Mouse (Mus musculus) layer of hippocampus, postnatal 14 days (tissue): ENCODE data around the gene Fads2. TPM values are rescaled to one million over a fixed set of nuclear protein-coding genes. Genes with fewer than 3 reads are reported as not detected.

Experiments
- DNase-seq, 2 experiments: peaks; one replicate each; pipeline ENCODE4 v3.0.0; 2021 to 2022; ENCODE audit warnings: low spot score in 2 of 2, mixed read lengths in 1 of 2
- total RNA-seq, 2 experiments: library from RNA; stranded (reverse); gene quantifications; 2 replicates each; pipeline ENCODE4 v1.2.3; 2021

Gene Fads2
- total RNA-seq, 2 experiments from 2014 or later: 230 to 239 TPM

- DNase-seq: no peak
These were observed 58.7 kb downstream of the Fads2 start for GRCm38 (mm10) chr19:10042816-10043215.

- DNase-seq: no peak
These were observed 59.3 kb downstream of the Fads2 start for GRCm38 (mm10) chr19:10042232-10042631.

GRCm38 (mm10) chr19:10041388-10042148, 60.0 kb downstream of the Fads2 start, which contains the start of gene Fads3:
Gene Fads3, plus strand, starts transcription at chr19:10041569.
- peak; percentile 62 to 73 for DNase-seq

GRCm38 (mm10) chr19:10040866-10041387, 60.6 kb downstream of the Fads2 start:
- peak in 1 of 2 experiments; percentile 49 for DNase-seq

DNA sequence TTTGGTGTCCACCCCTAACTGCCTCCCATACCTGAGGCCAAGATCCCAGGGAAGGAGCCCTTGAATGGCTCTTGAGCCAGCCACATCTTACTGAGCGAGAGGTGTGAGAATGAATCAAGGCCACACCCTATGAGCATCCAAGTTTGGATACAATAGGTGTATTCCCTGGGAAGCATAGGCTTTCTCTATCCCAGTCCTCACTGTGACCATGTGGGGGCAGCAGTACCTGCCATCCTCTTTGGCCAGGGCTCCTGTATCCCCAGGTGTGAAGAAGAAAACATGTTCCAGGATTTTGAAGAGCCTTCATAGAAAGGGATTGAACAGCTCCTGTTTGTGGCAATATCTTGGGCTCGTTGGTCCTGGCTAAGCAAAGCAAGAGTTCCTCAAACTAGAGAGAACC, 61.9 kb downstream of the Fads2 start:
- DNase-seq: no peak

- DNase-seq: no peak
These were observed 62.6 kb downstream of the Fads2 start for GRCm38 (mm10) chr19:10038910-10039309.

DNA sequence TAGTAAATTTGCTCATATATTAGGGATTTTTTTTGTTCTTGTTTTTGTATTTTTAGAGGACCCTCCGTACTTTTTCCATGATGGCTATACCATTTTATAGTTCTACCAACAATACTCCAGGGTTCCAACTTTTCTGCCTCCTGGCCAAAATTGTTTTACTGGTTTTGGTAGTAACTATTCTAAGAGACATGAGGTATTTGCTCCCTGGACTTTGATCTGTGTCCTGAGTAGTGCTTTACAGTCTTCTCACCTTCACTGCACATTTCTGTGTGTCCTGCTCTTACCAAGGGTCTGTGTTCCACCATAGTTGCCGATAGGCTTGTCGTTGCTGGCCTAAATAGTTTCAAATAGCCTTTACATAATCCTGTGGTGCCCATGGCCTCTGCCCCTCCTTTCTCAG, 63.2 kb downstream of the Fads2 start:
- DNase-seq: no peak

GRCm38 (mm10) chr19:10037534-10037933, 64.0 kb downstream of the Fads2 start:
- DNase-seq: no peak

GRCm38 (mm10) chr19:10034785-10035447, 66.6 kb downstream of the Fads2 start:
- peak; percentile 79 to 82 for DNase-seq

DNA sequence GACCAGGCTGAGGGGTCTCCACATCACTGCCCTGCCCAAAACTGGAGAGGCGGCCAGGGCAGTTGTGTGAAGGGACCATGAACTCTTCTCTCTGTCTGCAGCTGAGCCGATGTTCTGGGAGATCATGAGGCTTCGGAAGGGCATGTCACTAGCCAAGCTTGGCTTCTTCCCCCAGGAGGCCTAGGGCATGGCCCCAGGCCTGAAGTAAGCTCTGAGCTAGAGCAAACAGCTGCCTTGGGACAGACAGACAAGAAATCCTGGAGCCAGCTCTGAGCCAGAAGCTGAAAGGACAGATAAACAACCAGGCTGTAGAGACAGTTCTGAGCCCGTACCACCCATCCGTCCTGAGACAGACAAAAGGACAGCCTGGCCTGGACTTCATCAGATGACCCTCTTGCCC, 67.2 kb downstream of the Fads2 start:
- DNase-seq: no peak

- peak; percentile 60 to 76 for DNase-seq
These were observed 68.2 kb downstream of the Fads2 start for GRCm38 (mm10) chr19:10033211-10033973.

DNA sequence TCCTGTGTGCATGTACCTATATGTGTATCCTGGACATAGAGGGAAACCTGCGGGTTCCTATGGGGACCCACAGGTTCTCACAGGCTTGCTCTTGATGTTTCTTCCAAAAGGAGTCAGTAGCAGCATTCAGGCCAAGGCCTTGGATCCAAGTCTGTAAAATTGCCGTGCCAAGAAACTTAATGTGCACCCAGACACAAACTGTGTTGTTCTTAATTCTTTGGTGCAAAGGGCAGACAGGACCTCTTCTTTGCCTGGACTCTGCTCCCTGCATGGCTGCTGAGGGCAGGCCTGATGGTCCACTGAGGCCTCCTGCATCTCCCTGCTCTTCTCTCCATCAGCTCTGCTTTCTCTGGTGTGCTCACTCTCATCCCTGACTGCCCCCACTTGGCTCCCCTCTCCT, 71.8 kb downstream of the Fads2 start:
- no peak for DNase-seq

DNA sequence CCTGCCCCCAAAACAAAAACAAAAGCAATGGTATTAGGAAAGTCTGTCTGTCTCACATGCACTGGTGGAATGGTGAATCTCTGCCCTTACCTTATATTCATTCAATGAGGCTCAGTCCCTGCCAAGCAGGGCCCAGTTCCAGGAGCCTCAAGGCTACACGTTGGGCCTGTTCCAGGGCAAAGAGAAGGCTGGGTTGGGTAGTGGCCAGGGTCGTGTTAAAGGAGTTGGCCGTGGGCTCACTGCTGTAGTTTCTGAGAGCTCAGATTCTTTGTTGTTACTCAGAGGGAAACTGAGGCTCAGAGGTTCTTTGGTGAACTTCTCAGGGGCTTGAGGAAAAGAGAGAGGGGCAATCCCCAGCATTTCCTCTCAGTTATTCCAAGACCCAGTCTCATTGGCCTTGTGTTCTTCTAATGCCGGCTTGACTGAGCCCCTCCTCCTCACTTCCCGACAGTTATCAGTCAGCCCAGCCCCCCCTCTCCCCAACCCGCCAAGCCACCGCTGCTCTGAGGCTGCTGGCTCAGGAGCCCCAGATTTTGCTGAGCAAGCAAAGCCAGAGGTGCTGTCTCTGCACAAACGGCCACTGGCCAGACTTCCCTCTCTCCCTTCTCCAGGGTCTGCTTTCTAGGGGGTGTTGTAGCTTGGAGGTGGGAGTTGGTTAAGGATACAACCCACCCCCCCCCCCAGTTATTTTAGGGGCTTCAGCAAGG, 76.2 kb downstream of the Fads2 start:
- peak in 1 of 2 experiments; percentile 64 for DNase-seq

GRCm38 (mm10) chr19:10023304-10023758, 78.2 kb downstream of the Fads2 start:
- no peak for DNase-seq

DNA sequence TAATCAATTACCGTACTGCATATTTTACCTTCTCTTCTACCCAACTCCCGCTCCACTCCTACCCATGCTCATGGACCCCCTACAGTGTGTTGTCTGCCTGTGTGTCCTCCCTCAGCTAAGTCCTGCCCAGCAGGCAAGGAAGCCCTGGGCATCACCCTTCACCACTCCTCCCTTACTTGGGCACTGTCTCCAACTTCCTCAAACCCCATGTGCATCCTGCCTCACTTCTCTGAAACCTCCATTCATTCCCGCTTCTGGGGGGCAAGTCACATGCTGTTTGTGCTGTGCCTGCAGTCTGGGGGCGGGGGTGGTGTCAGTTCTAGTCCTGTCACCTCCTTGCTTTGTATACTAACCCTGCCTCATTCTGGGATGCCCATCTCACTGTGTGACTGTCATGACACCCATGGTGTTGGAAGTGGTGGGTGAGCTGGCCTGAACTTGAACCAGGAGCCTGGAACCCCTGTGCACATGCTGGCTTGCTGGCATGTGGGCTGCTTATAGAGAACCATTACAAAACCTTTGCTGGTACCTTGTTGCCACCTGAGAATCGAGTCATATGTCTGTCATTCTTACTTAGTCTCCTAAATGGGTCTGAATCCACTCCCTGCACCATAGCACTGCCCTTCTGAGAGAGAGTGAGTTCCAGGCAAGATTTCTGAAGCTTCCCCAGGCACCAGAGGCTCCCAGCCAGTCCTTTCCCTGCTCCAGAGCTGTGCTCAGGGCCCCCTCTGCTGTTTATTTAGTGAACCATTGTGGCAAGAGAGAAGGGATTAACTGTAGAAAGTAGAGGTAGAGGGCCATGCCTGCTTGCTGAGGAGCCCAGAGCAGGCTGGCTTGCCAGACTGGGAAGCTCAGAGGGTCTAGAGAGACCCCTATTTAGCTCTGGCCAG, 78.9 kb downstream of the Fads2 start:
- peak; percentile 67 to 79 for DNase-seq

DNA sequence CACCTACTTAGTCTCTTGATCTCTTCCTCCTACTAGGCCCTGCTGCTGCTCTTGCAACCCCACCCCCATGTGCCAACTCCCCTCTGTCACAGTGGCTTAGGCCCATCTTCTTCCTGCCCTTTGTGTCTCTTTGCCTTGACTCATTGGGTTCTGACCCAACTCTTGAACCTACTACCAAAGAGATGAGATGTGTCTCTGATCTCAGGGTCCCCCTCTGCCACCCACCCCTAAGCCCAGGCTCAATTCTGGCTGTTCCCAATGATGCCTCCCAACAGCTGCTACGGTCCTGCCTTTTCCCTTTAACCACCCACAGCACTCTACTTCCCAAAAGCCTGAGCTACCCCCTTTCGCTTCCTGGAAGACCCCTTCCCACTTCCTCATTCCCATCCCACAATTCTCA, 79.6 kb downstream of the Fads2 start:
- no peak for DNase-seq

- no peak for DNase-seq
These were observed 82.3 kb downstream of the Fads2 start for GRCm38 (mm10) chr19:10019214-10019760.

DNA sequence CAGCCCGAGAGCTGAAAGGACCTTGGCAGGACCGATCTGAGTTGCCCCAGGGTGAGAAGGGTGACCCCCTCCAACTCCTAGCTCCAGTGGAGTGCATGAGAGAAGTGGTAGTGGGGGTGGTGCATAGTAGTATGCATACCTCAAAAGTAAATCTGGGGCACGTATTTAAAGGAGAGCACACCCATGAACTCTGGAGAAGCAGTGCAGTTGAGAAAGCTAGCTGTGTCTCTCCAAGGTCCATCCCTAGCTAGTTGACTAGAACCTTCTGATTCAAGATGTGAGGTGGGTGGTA, 83.1 kb downstream of the Fads2 start:
- DNase-seq: no peak

DNA sequence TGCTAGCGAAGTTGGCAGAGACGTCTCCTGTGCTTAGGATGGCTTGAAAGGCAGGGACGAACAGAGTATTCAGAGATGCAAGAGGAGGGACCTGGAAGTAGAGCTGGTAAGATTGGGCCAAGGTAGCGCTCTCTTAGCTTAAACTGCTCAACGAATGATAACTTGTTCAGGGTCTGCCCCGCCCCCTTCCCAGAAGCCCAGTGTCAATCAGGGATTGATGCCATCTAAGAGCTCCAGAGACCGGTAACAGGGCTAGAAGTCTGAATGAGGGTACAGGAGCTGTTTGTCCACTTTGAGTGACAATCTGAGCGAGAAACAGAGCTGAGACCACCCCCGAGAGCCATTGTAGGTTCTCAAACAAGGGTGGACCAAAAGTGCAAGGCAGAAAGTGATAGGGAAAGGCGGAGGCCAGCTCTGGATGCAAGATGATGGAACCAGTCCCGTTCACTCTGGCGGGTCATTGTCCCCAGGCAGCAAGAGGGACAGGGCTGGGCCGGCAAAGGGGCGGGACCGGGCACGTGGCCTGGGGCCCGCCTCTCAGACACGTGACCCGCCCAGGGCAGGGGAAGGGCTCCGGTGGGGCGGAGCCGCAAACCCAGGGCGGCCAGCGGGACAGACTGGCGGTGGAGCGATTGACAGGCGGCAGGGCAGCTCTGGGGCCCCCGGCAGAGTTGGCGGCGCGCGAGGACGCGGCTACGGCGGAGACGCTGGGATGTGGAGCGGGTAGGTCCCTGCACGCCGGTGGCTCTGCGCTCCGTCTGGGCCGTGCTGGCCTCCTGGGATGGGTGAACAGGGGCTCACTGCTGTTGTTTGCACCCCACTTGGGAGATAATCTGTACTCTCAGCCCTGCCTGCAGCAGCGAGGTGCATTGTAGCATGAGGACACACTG, 83.7 kb downstream of the Fads2 start:
- DNase-seq: peak; percentile 80 to 86
